Mouse (Mus musculus): ENCODE data around the gene Vav2. TPM values are rescaled to one million over a fixed set of nuclear protein-coding genes. Genes with fewer than 3 reads are reported as not detected.

Gene Vav2
- total RNA-seq, 1 experiment, result 17.4 TPM

GRCm38 (mm10) chr2:27400083-27400482, 26.8 kb downstream of the Vav2 start:
- H3K4me3 ChIP-seq (ENCODE audit: insufficient read depth in 1 of 2, low read depth in 1 of 2, low read length in 2 of 2, poor library complexity in 1 of 2, severe bottlenecking in 1 of 2), result no peak overlapping the region
- DNase-seq (ENCODE audit: low read depth, low spot score), result no peak
- no peak overlapping the region for H3K27ac ChIP-seq (ENCODE audit: insufficient read depth, low read depth, low read length, poor library complexity, severe bottlenecking)
- in situ Hi-C loops (cut with MboI; ENCODE audit: low sequenced_read_pairs in 2 of 2, unreplicated experiment in 2 of 2), result no loop called here
- no peak overlapping the region for H3K9ac ChIP-seq (ENCODE audit: insufficient read depth, low read depth, low read length, poor library complexity, severe bottlenecking)
- H3K4me1 ChIP-seq (ENCODE audit: control insufficient read depth in 2 of 2, insufficient read depth in 2 of 2, low read length in 2 of 2, poor library complexity in 1 of 2), result peaks cover 5 to 21% of the 10 kb centered on the region in 2 experiments; a peak in 2 of 4 replicates
- TF ChIP-seq ZNF384 (IDR thresholded peaks at IDR 0.05; ENCODE audit: low read depth, low read length) (no peak), HCFC1 (IDR thresholded peaks at IDR 0.05; ENCODE audit: borderline replicate concordance, insufficient read depth, low read length) (no peak), ZC3H11A (IDR thresholded peaks at IDR 0.05; ENCODE audit: borderline replicate concordance, low read depth, low read length) (no peak), MAFK (IDR thresholded peaks at IDR 0.05; ENCODE audit: insufficient read depth, low read depth, low read length) (no peak), CHD2 (IDR thresholded peaks at IDR 0.05; ENCODE audit: low read depth, low read length) (no peak)
- no peaks in the 10 kb centered on the region for H3K36me3 ChIP-seq (ENCODE audit: control insufficient read depth, insufficient read depth, low read length, poor library complexity, severe bottlenecking)
- no peaks in the 10 kb centered on the region for H3K9me3 ChIP-seq (ENCODE audit: control insufficient read depth, insufficient read depth, low read depth, low read length)

DNA sequence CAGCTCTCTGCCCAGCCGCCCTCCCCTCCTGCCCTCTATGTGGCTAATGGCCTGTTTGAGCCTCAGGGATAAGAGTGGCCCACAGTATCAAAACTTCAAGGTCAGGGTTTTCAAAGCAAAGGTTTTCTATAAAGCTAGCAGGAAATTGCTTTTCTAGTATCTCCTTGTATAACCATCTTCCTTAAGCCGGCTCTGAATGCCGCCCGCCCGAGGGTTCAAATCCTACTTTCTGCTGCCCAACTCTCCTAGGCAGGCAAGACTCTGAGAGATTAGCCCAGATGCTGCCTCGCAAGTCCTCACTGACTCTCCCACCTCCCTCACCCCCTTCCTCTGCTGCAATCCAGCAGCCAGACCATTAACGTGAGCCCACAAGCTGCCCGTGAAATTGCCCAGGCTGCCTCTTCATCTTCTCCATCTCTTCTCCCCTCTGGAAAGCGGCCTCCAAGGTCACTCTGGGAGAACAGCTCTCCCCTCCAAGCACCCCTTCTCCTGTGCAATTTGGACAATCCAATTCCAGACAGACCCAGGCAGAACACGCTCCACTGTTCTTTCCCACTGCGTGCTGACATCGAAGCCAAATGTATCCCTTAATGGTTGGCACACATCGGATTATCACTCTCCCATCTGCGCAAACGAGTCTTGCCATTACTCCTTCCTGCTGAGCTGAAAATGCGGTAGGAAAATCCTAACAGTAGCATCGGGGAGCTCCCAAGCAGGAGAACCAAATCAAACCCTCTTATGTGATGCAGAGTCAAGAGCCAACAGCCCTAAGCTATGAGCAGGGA, 30.0 kb downstream of the Vav2 start:
- TF ChIP-seq HCFC1 (IDR thresholded peaks at IDR 0.05; ENCODE audit: borderline replicate concordance, insufficient read depth, low read length), result no peak
- no peak for TF ChIP-seq ZNF384 (IDR thresholded peaks at IDR 0.05; ENCODE audit: low read depth, low read length)
- H3K9ac ChIP-seq (ENCODE audit: insufficient read depth, low read depth, low read length, poor library complexity, severe bottlenecking), result no peak overlapping the region
- H3K36me3 ChIP-seq (ENCODE audit: control insufficient read depth, insufficient read depth, low read length, poor library complexity, severe bottlenecking), result no peaks in the 10 kb centered on the region
- DNase-seq (ENCODE audit: low read depth, low spot score), result no peak
- no peak overlapping the region for H3K27ac ChIP-seq (ENCODE audit: insufficient read depth, low read depth, low read length, poor library complexity, severe bottlenecking)
- in situ Hi-C loops (cut with MboI; ENCODE audit: low sequenced_read_pairs in 2 of 2, unreplicated experiment in 2 of 2), result no loop called here
- peaks cover 2 to 6% of the 10 kb centered on the region in 2 experiments; a peak in 2 of 4 replicates for H3K4me1 ChIP-seq (ENCODE audit: control insufficient read depth in 2 of 2, insufficient read depth in 2 of 2, low read length in 2 of 2, poor library complexity in 1 of 2)
- H3K9me3 ChIP-seq (ENCODE audit: control insufficient read depth, insufficient read depth, low read depth, low read length), result no peaks in the 10 kb centered on the region
- H3K4me3 ChIP-seq (ENCODE audit: insufficient read depth in 1 of 2, low read depth in 1 of 2, low read length in 2 of 2, poor library complexity in 1 of 2, severe bottlenecking in 1 of 2), result no peak overlapping the region

DNA sequence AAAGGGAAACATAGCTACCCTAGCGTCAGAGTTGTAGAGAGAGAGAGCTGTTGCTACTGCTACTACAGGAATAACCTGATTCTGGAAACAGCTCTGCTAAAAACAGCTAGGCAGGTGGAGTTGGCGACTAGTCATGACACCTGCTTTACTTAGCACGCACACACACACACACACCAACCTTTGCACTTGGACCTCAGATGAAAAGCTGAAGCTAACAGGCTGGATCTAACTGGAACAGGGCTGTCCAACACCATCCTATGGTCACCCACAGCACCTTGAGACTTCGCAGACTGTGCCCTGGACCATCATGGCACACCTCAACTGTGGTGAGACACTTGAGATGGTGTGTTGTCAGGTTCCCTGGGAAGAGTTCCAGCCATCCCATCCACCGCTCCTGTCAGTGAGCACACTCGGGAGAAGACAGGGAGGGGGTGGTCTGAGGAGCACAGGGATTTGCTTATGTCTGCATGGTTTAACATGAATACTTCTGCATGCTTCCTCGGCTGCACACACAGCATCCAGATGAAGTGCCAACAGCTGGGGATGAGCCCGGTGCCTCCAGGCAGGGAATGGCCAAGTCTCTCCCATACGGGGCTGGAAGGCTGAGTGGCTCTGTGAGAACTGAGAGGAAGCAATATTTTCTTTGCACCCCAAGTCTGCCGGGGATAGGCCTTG, 32.5 kb downstream of the Vav2 start:
- no peaks in the 10 kb centered on the region for H3K9me3 ChIP-seq (ENCODE audit: control insufficient read depth, insufficient read depth, low read depth, low read length)
- in situ Hi-C loops (cut with MboI; ENCODE audit: low sequenced_read_pairs in 2 of 2, unreplicated experiment in 2 of 2), result no loop called here
- no peak overlapping the region for H3K27ac ChIP-seq (ENCODE audit: insufficient read depth, low read depth, low read length, poor library complexity, severe bottlenecking)
- H3K4me3 ChIP-seq (ENCODE audit: insufficient read depth in 1 of 2, low read depth in 1 of 2, low read length in 2 of 2, poor library complexity in 1 of 2, severe bottlenecking in 1 of 2), result no peak overlapping the region
- no peak for TF ChIP-seq ZC3H11A (IDR thresholded peaks at IDR 0.05; ENCODE audit: borderline replicate concordance, low read depth, low read length)
- TF ChIP-seq CHD2 (IDR thresholded peaks at IDR 0.05; ENCODE audit: low read depth, low read length), result no peak
- no peak for TF ChIP-seq MAFK (IDR thresholded peaks at IDR 0.05; ENCODE audit: insufficient read depth, low read depth, low read length)
- TF ChIP-seq ZNF384 (IDR thresholded peaks at IDR 0.05; ENCODE audit: low read depth, low read length), result no peak
- no peak for TF ChIP-seq HCFC1 (IDR thresholded peaks at IDR 0.05; ENCODE audit: borderline replicate concordance, insufficient read depth, low read length)
- DNase-seq (ENCODE audit: low read depth, low spot score), result no peak
- no peak overlapping the region for H3K9ac ChIP-seq (ENCODE audit: insufficient read depth, low read depth, low read length, poor library complexity, severe bottlenecking)
- H3K4me1 ChIP-seq (ENCODE audit: control insufficient read depth in 2 of 2, insufficient read depth in 2 of 2, low read length in 2 of 2, poor library complexity in 1 of 2), result peaks cover 2 to 17% of the 10 kb centered on the region in 2 experiments; a peak in 1 of 4 replicates
- no peaks in the 10 kb centered on the region for H3K36me3 ChIP-seq (ENCODE audit: control insufficient read depth, insufficient read depth, low read length, poor library complexity, severe bottlenecking)

DNA sequence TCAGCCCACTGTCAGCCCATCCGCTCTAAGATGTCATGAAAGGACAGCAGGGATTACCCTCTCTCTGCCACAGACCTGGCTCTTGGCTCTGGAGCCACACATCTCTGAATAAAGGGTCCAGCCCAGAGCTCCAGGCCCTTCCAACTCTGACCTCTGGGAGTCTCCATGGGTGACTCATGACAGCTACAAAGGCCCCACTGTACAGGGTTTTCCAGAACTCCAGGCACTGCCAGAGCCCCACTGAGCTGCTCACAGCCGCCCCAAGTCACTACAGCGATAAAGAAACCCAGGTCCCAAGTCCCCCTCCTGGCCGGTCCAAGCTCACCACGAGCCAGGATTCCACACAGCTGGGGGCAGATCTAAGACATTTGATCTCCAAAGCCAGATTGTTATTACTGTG, 34.6 kb downstream of the Vav2 start:
- no peak overlapping the region for H3K4me3 ChIP-seq (ENCODE audit: insufficient read depth in 1 of 2, low read depth in 1 of 2, low read length in 2 of 2, poor library complexity in 1 of 2, severe bottlenecking in 1 of 2)
- H3K4me1 ChIP-seq (ENCODE audit: control insufficient read depth in 2 of 2, insufficient read depth in 2 of 2, low read length in 2 of 2, poor library complexity in 1 of 2), result peaks cover 2 to 15% of the 10 kb centered on the region in 2 experiments; a peak in 1 of 4 replicates
- TF ChIP-seq MAFK (IDR thresholded peaks at IDR 0.05; ENCODE audit: insufficient read depth, low read depth, low read length) (no peak), ZC3H11A (IDR thresholded peaks at IDR 0.05; ENCODE audit: borderline replicate concordance, low read depth, low read length) (no peak), CHD2 (IDR thresholded peaks at IDR 0.05; ENCODE audit: low read depth, low read length) (no peak), ZNF384 (IDR thresholded peaks at IDR 0.05; ENCODE audit: low read depth, low read length) (no peak), HCFC1 (IDR thresholded peaks at IDR 0.05; ENCODE audit: borderline replicate concordance, insufficient read depth, low read length) (no peak)
- H3K9ac ChIP-seq (ENCODE audit: insufficient read depth, low read depth, low read length, poor library complexity, severe bottlenecking), result no peak overlapping the region
- H3K27ac ChIP-seq (ENCODE audit: insufficient read depth, low read depth, low read length, poor library complexity, severe bottlenecking), result no peak overlapping the region
- no peak for DNase-seq (ENCODE audit: low read depth, low spot score)
- in situ Hi-C loops (cut with MboI; ENCODE audit: low sequenced_read_pairs in 2 of 2, unreplicated experiment in 2 of 2), result no loop called here
- H3K9me3 ChIP-seq (ENCODE audit: control insufficient read depth, insufficient read depth, low read depth, low read length), result no peaks in the 10 kb centered on the region
- no peaks in the 10 kb centered on the region for H3K36me3 ChIP-seq (ENCODE audit: control insufficient read depth, insufficient read depth, low read length, poor library complexity, severe bottlenecking)

Data from ES-E14 (cell line).